Mouse (Mus musculus): ENCODE results near the gene Tes. TPM values are rescaled to one million over a fixed set of nuclear protein-coding genes. Genes with fewer than 3 reads are reported as not detected.
A peak's percentile ranks its signal among the peaks of the same experiment; 100 is the strongest.
"Not testable (repeated sequence)": the region's sequence is repeated elsewhere in the genome, so short reads cannot be mapped to it uniquely, and the experiment has no call there.

The Tes gene
- polyA plus RNA-seq, 1 experiment from 2014 or later: 4.0 TPM

DNA sequence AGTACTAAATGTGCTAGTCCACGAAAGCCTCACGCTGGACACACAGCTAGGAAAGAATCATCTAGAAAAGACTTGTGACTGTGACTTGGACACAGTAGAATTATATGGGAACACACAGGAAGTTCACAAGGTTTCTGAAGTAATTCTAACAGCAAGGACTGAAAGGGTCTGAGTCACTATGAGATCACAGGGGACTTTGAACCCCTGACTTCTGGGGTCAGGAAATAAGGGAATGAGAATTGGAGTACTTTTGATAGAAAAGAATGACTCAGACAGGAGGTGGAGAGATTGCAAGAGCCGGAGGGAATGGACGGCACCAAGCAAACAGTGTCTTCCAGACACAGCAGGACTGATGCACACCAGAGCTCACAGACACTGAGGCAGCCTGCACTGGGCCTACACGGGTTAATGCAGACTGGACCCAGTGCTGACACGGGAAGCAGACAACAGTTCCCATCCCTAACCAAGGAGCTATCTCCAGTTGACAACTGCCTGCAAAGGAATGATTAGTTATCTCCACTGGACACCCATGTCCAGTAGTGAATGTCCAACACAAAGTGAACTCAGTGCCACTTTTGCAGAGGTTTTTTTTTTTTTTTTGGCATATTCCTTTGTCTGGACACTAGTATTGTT is 11.8 kb upstream of the Tes start:
- no peak overlapping the region for H3K27ac ChIP-seq (ENCODE audit: low read length)
- H3K27me3 ChIP-seq (ENCODE audit: control insufficient read depth, insufficient read depth, low read depth, low read length): no peaks in the 10 kb centered on the region
- 44% methylated on average over 6 of the region's 6 CpGs for WGBS (ENCODE audit: insufficient replicate concordance)
- no peaks in the 10 kb centered on the region for H3K9me3 ChIP-seq (replicated peaks; ENCODE audit: control insufficient read depth, low read length)
- no peaks in the 10 kb centered on the region for H3K36me3 ChIP-seq (ENCODE audit: control insufficient read depth, insufficient read depth)
- H3K4me2 ChIP-seq (ENCODE audit: low read depth, low read length): no peak overlapping the region
- no peak overlapping the region for H3K9ac ChIP-seq (ENCODE audit: low read depth, low read length)
- no peak for ATAC-seq (ENCODE audit: low read depth)
- no peak overlapping the region for H3K4me3 ChIP-seq (ENCODE audit: low read depth, low read length)
- no peaks in the 10 kb centered on the region for H3K4me1 ChIP-seq (ENCODE audit: control insufficient read depth, low read depth, low read length)

DNA sequence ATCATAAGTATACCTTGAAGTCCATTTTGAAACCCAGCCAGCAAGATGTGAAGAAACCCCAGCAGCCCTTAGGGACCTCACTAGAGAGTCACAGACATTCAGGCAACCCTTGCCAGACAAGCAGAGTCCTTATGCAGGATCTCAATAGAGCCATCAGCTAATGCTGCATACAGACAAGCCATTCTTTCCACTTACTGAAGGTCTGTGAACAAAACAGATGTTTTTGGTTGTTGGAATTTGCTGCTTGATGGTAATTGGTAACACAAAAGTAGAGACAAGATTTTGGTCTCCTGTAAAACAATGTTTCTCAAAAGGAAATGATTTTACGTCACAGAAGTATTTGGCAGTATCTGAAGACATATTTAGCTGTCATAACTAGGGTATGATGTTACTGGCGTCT is 10.2 kb upstream of the Tes start:
- Histone ChIP-seq H3K4me1 (ENCODE audit: control insufficient read depth, low read depth, low read length) (no peaks in the 10 kb centered on the region), H3K4me3 (ENCODE audit: low read depth, low read length) (no peak overlapping the region), H3K36me3 (ENCODE audit: control insufficient read depth, insufficient read depth) (no peaks in the 10 kb centered on the region), H3K27me3 (ENCODE audit: control insufficient read depth, insufficient read depth, low read depth, low read length) (no peaks in the 10 kb centered on the region), H3K9me3 (replicated peaks; ENCODE audit: control insufficient read depth, low read length) (no peaks in the 10 kb centered on the region), H3K9ac (ENCODE audit: low read depth, low read length) (no peak overlapping the region), H3K27ac (ENCODE audit: low read length) (no peak overlapping the region), H3K4me2 (ENCODE audit: low read depth, low read length) (no peak overlapping the region)
- 50% methylated on average over 2 of the region's 2 CpGs for WGBS (ENCODE audit: insufficient replicate concordance)
- ATAC-seq (ENCODE audit: low read depth): no peak

DNA sequence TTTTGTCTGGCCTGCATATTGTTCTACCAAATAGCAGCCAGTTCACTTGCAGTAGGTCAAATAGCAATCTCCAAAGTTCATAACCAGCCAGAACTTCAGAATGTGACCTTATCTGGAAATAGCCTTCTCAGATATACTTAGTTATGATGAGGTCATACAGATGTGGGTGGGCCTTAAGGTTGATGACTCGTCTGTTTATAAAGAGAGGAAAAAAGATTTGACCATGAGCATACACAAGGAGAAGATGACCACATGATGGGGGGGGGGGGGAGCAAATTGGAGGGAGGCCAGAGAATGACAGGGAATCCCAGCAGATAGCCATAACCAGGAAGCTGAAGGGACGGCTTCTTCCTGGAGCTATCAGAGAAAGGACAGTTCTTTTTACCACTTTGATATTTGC is 9.3 kb upstream of the Tes start:
- H3K4me1 ChIP-seq (ENCODE audit: control insufficient read depth, low read depth, low read length): no peaks in the 10 kb centered on the region
- H3K9ac ChIP-seq (ENCODE audit: low read depth, low read length): no peak overlapping the region
- ATAC-seq (ENCODE audit: low read depth): no peak
- no peaks in the 10 kb centered on the region for H3K9me3 ChIP-seq (replicated peaks; ENCODE audit: control insufficient read depth, low read length)
- H3K4me3 ChIP-seq (ENCODE audit: low read depth, low read length): no peak overlapping the region
- no peak overlapping the region for H3K4me2 ChIP-seq (ENCODE audit: low read depth, low read length)
- H3K27ac ChIP-seq (ENCODE audit: low read length): no peak overlapping the region
- H3K27me3 ChIP-seq (ENCODE audit: control insufficient read depth, insufficient read depth, low read depth, low read length): no peaks in the 10 kb centered on the region
- 23% methylated on average over 2 of the region's 2 CpGs for WGBS (ENCODE audit: insufficient replicate concordance)
- no peaks in the 10 kb centered on the region for H3K36me3 ChIP-seq (ENCODE audit: control insufficient read depth, insufficient read depth)

DNA sequence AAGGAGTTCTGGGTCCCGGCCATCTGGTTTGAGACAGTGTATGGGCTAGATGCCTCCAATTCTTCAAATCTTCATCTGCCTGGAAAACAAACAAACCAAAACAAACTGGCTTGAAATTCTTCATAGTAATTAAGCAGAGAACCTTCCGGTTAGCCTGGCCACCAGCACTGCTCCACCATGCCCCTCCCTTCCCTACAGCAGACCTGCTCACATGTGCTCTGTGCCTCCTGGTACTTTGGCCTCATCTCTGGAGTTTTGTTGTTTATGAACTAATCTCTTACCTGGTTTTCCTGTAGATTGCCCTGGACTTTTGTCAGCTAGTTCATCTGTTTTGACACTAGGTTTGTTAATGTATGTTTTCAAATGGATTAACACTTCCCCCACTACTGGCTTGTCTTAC is 5.4 kb upstream of the Tes start:
- Histone ChIP-seq H3K9ac (ENCODE audit: low read depth, low read length) (no peak overlapping the region), H3K4me3 (ENCODE audit: low read depth, low read length) (no peak overlapping the region), H3K27ac (ENCODE audit: low read length) (no peak overlapping the region), H3K4me2 (ENCODE audit: low read depth, low read length) (no peak overlapping the region), H3K9me3 (replicated peaks; ENCODE audit: control insufficient read depth, low read length) (no peaks in the 10 kb centered on the region), H3K4me1 (ENCODE audit: control insufficient read depth, low read depth, low read length) (no peaks in the 10 kb centered on the region), H3K27me3 (ENCODE audit: control insufficient read depth, insufficient read depth, low read depth, low read length) (0 out of 2 replicates have a peak, but pooled peaks cover 1% of the 10 kb centered on the region), H3K36me3 (ENCODE audit: control insufficient read depth, insufficient read depth) (no peaks in the 10 kb centered on the region)
- 51% methylated on average over 2 of the region's 2 CpGs for WGBS (ENCODE audit: insufficient replicate concordance)
- peak; percentile 61; the same call in 1 of the 2 replicates for ATAC-seq (ENCODE audit: low read depth)

DNA sequence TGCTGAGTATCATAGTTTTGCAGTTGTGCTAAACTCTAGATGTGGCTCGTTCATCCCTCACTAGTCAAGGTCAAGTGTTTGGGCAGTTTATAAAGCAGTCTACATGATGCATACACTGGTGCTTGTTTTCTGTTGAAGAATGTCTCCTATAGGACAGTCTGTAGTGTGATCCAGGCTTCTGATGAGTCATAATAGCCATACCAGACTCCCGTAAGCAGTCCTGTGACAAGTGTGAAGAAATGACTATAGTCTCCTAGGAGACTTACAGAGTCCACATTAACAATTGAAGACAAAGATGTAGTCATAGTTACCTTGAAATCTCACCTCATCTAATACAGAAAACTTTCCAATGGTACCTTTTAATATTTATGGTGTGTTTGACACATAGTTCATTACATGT is 4.8 kb upstream of the Tes start:
- Histone ChIP-seq H3K4me3 (ENCODE audit: low read depth, low read length) (no peak overlapping the region), H3K9ac (ENCODE audit: low read depth, low read length) (no peak overlapping the region), H3K27me3 (ENCODE audit: control insufficient read depth, insufficient read depth, low read depth, low read length) (peaks cover 7% of the 10 kb centered on the region), H3K36me3 (ENCODE audit: control insufficient read depth, insufficient read depth) (no peaks in the 10 kb centered on the region), H3K9me3 (replicated peaks; ENCODE audit: control insufficient read depth, low read length) (no peaks in the 10 kb centered on the region), H3K4me2 (ENCODE audit: low read depth, low read length) (no peak overlapping the region), H3K27ac (ENCODE audit: low read length) (no peak overlapping the region), H3K4me1 (ENCODE audit: control insufficient read depth, low read depth, low read length) (no peaks in the 10 kb centered on the region)
- no peak for ATAC-seq (ENCODE audit: low read depth)
- 65% methylated on average over 2 of the region's 2 CpGs for WGBS (ENCODE audit: insufficient replicate concordance)

DNA sequence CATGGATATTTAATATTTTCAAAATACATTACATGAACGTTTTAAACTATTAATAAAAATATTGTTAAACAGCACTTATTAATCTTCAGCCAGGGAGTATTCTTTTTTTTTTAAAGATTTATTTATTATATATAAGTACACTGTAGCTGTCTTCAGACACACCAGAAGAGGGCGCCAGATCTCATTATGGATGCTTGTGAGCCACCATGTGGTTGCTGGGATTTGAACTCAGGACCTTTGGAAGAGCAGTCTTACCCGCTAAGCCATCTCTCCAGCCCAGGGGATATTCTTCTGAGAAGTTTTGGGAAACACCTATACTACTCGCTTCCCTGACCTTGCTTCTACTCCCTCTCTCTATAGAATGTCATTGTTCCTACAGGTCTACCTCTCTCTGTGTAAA is 3.1 kb upstream of the Tes start:
- H3K27me3 ChIP-seq (ENCODE audit: control insufficient read depth, insufficient read depth, low read depth, low read length): peaks cover 13% of the 10 kb centered on the region
- not testable (repeated sequence) for H3K4me1 ChIP-seq (ENCODE audit: control insufficient read depth, low read depth, low read length); H3K9me3 ChIP-seq (replicated peaks; ENCODE audit: control insufficient read depth, low read length); ATAC-seq (ENCODE audit: low read depth); H3K4me3 ChIP-seq (ENCODE audit: low read depth, low read length); H3K9ac ChIP-seq (ENCODE audit: low read depth, low read length); H3K36me3 ChIP-seq (ENCODE audit: control insufficient read depth, insufficient read depth); H3K27ac ChIP-seq (ENCODE audit: low read length); H3K4me2 ChIP-seq (ENCODE audit: low read depth, low read length)
- WGBS (ENCODE audit: insufficient replicate concordance): 50% methylated on average over 4 of the region's 4 CpGs

DNA sequence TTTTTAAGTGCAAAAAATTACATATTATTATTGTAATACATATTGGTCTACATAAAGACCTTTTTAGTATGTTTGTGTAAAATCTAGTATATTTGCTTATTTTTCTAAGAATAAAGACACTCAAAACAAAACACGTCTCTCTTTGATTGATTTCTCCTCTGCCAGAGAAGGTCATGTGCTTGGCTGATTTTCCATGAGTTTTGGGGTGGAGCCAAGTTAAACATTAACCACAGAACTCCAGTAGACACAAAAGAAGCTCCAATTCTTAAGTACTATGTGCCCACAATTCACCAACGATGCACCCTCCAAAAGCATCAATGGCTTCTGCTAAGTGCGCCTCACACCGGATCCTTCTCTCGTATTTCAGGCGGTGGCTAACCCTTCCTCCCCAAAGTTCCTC is 2.6 kb upstream of the Tes start:
- H3K4me1 ChIP-seq (ENCODE audit: control insufficient read depth, low read depth, low read length): no peaks in the 10 kb centered on the region
- H3K27ac ChIP-seq (ENCODE audit: low read length): no peak overlapping the region
- no peak overlapping the region for H3K4me2 ChIP-seq (ENCODE audit: low read depth, low read length)
- ATAC-seq (ENCODE audit: low read depth): no peak
- H3K36me3 ChIP-seq (ENCODE audit: control insufficient read depth, insufficient read depth): no peaks in the 10 kb centered on the region
- peaks cover 13% of the 10 kb centered on the region for H3K27me3 ChIP-seq (ENCODE audit: control insufficient read depth, insufficient read depth, low read depth, low read length)
- no peaks in the 10 kb centered on the region for H3K9me3 ChIP-seq (replicated peaks; ENCODE audit: control insufficient read depth, low read length)
- 71% methylated on average over 6 of the region's 6 CpGs for WGBS (ENCODE audit: insufficient replicate concordance)
- no peak overlapping the region for H3K4me3 ChIP-seq (ENCODE audit: low read depth, low read length)
- H3K9ac ChIP-seq (ENCODE audit: low read depth, low read length): no peak overlapping the region

DNA sequence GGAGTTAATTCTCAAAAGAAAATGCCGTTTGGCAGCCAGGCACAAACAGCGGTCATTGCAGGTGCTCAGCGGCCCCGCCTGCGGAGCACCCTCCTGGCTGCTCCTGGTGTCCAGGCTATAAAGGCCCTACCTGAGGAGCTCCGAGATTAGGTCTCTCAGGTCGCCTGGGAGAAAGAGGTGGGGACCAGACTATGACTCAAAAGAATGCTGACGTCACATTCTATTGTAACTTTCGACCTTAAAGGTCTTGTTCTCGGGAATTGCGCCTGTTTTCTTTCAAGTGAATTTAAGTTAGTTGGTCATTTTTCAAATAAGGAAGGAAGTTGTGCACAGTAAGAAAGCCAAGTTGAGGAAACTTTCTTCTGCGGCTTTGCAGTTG is 831 bp downstream of the Tes start:
- H3K9ac ChIP-seq (ENCODE audit: low read depth, low read length): no peak overlapping the region
- H3K4me1 ChIP-seq (ENCODE audit: control insufficient read depth, low read depth, low read length): no peaks in the 10 kb centered on the region
- H3K9me3 ChIP-seq (replicated peaks; ENCODE audit: control insufficient read depth, low read length): no peaks in the 10 kb centered on the region
- H3K4me2 ChIP-seq (ENCODE audit: low read depth, low read length): peak overlapping the region; percentile 79
- peaks cover 13% of the 10 kb centered on the region for H3K27me3 ChIP-seq (ENCODE audit: control insufficient read depth, insufficient read depth, low read depth, low read length)
- no peak for ATAC-seq (ENCODE audit: low read depth)
- no peaks in the 10 kb centered on the region for H3K36me3 ChIP-seq (ENCODE audit: control insufficient read depth, insufficient read depth)
- H3K4me3 ChIP-seq (ENCODE audit: low read depth, low read length): peak overlapping the region; percentile 66
- no peak overlapping the region for H3K27ac ChIP-seq (ENCODE audit: low read length)
- WGBS (ENCODE audit: insufficient replicate concordance): under 1% methylated on average over 12 of the region's 12 CpGs

DNA sequence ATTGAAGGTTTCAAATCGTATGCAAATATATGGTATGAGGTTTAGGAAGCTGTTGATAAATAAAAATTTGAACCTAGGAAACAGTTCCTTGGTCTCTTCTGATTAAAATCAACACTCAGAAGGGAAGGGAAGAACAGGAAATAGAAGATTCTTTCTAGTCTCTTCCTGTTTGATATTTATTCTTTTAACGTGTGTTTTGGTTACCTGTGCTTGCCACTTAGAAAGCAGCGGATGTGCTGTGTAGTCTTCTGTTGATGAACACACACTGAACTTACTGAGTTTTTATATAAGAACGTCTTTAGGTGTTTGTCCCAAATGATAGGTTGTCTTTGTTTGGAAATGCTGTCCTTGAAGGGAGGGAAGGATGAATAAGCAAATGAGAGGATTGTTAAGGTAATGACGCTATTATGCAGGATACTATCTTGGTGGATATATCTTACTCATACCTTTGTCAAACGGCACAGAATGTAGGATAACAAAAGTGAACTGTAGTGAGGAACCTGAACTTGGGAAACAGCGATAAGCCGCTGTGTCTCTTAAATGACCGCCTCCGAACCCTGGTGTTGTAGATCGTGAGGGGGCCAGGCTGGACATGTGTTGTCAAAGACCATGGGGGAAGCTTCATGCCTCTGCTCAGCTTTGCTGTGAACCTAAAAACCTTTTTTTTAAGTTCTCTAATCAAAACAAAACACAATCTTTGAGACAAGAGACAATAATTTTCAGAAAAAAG is 1.4 kb downstream of the Tes start:
- Histone ChIP-seq H3K27ac (ENCODE audit: low read length) (no peak overlapping the region), H3K9me3 (replicated peaks; ENCODE audit: control insufficient read depth, low read length) (no peaks in the 10 kb centered on the region), H3K4me3 (ENCODE audit: low read depth, low read length) (no peak overlapping the region), H3K9ac (ENCODE audit: low read depth, low read length) (no peak overlapping the region), H3K27me3 (ENCODE audit: control insufficient read depth, insufficient read depth, low read depth, low read length) (peaks cover 13% of the 10 kb centered on the region), H3K4me2 (ENCODE audit: low read depth, low read length) (peak overlapping the region; percentile 79; the same call in 1 of the 2 replicates), H3K4me1 (ENCODE audit: control insufficient read depth, low read depth, low read length) (no peaks in the 10 kb centered on the region), H3K36me3 (ENCODE audit: control insufficient read depth, insufficient read depth) (no peaks in the 10 kb centered on the region)
- 30% methylated on average over 11 of the region's 11 CpGs for WGBS (ENCODE audit: insufficient replicate concordance)
- no peak for ATAC-seq (ENCODE audit: low read depth)

Data from liver, embryonic 16.5 days (tissue).